Mouse (Mus musculus): Measurements from ENCODE around the gene Snx7.

Snx7 gene

GRCm38 (mm10) chr3:117868637-117869323, at the start of gene Snx7:
TSS of gene Snx7 (minus strand) at chr3:117868936.
- peak; percentile 31 for DNase-seq

- no peak for DNase-seq
Measured at GRCm38 (mm10) chr3:117915420-117915819, 46.7 kb upstream of the Snx7 start.

- DNase-seq, result no peak
Measured at GRCm38 (mm10) chr3:117893736-117894135, 25.0 kb upstream of the Snx7 start.

- DNase-seq, result no peak
Measured at GRCm38 (mm10) chr3:117875450-117875849, 6.7 kb upstream of the Snx7 start.

GRCm38 (mm10) chr3:117873209-117873863, 4.6 kb upstream of the Snx7 start:
- no peak for DNase-seq

GRCm38 (mm10) chr3:117869324-117869715, 584 bp upstream of the Snx7 start:
- DNase-seq, result no peak

- DNase-seq, result no peak
Measured at GRCm38 (mm10) chr3:117868091-117868490, 645 bp downstream of the Snx7 start.

- DNase-seq, result no peak
Measured at GRCm38 (mm10) chr3:117866696-117867407, 1.9 kb downstream of the Snx7 start.

GRCm38 (mm10) chr3:117865621-117866020, 3.1 kb downstream of the Snx7 start:
- no peak for DNase-seq

GRCm38 (mm10) chr3:117862951-117863350, 5.8 kb downstream of the Snx7 start:
- no peak for DNase-seq

GRCm38 (mm10) chr3:117861977-117862434, 6.7 kb downstream of the Snx7 start:
- no peak for DNase-seq

- no peak for DNase-seq
Measured at GRCm38 (mm10) chr3:117858996-117859395, 9.7 kb downstream of the Snx7 start.

- no peak for DNase-seq
Measured at GRCm38 (mm10) chr3:117853729-117854128, 15.0 kb downstream of the Snx7 start.

- DNase-seq, result no peak
Measured at GRCm38 (mm10) chr3:117852054-117852361, 16.7 kb downstream of the Snx7 start.

GRCm38 (mm10) chr3:117851278-117852053, 17.3 kb downstream of the Snx7 start:
- DNase-seq, result no peak

GRCm38 (mm10) chr3:117848866-117849265, 19.9 kb downstream of the Snx7 start:
- DNase-seq, result no peak

GRCm38 (mm10) chr3:117842658-117843057, 26.1 kb downstream of the Snx7 start:
- no peak for DNase-seq

- DNase-seq, result no peak
Measured at GRCm38 (mm10) chr3:117839867-117840545, 28.7 kb downstream of the Snx7 start.

- no peak for DNase-seq
Measured at GRCm38 (mm10) chr3:117838020-117838419, 30.7 kb downstream of the Snx7 start.

- peak; percentile 3 for DNase-seq
Measured at GRCm38 (mm10) chr3:117826486-117827200, 42.1 kb downstream of the Snx7 start.

- DNase-seq, result no peak
Measured at GRCm38 (mm10) chr3:117823218-117823617, 45.5 kb downstream of the Snx7 start.

GRCm38 (mm10) chr3:117817635-117818034, 51.1 kb downstream of the Snx7 start:
- no peak for DNase-seq
